Mouse (Mus musculus): ENCODE data around the gene Mcub. TPM values are rescaled to one million over a fixed set of nuclear protein-coding genes. Genes with fewer than 3 reads are reported as not detected.

Gene Mcub
- polyA plus RNA-seq (2015; fragmentation: Nextera tagmentation; extraction: Ambion mirVana): 5.7 and 6.5 TPM in 2 replicates

DNA sequence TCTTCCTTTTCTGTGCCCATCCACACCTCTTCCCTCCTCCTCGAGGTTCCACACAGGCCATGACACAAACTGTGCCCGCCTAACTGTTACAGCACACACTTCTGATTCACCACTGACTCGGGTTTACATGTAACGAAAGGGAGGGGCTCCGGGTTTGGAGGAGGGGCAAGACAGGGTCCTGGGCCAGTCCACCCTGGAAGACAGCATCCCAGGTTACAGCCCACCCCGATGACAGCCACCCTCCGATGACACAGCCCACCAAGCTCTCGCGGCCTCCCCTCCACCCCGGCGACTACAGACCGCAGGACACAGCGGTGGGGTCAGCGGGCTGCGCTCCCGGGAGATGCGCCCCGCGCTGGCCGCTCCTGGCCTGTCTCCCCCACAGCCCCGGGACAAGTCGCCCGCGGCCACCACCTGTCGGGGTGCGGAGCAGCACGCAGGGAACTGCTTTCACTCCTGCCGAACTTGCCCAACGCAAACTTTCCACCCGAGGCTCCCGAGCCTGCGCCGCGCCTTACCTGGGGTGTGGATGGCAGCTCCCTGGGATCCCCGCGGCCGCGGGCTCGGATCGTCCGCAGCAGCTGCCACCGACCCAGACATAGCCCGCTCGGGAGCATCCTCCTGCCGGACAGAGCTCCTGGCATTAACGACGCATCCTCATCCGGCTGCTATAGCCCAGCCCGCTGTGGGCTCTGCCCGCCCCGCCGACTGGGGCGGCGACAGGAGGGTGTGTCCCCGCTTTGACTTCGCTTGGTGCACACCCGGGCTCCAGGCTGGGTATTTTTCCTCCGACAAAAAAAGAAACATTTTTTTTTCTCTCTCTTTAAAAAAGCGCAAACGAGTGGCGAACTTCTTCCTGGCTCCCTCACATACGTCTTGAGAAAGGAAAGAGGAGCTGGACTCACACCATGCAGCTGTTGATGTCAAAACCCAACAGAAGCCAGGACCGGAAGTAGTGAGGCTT is at the start of gene Mcub:
Gene Mcub (minus strand): TSS at position 775 of the 964 bp plus-strand sequence.
- ATAC-seq: peak; percentile 68
- Histone ChIP-seq H3K27ac (ENCODE audit: low read depth, low read length) (no peak within 1 kb of the TSS; the same call in 1 of the 2 replicates), H3K4me2 (ENCODE audit: low read length) (peak within 1 kb of the TSS; percentile 87), H3K9me3 (ENCODE audit: control insufficient read depth, low read length) (no peaks in the 10 kb centered on the region), H3K9ac (ENCODE audit: low read depth, low read length) (peak within 1 kb of the TSS; percentile 56), H3K4me1 (ENCODE audit: control insufficient read depth, insufficient read depth, low read depth, low read length) (peaks cover 16% of the 10 kb centered on the region), H3K27me3 (replicated peaks; ENCODE audit: control insufficient read depth, insufficient read depth, low read length) (peaks cover 4% of the 10 kb centered on the region; the same call in 1 of the 2 replicates), H3K36me3 (ENCODE audit: control insufficient read depth, insufficient read depth, low read length) (no peaks in the 10 kb centered on the region), H3K4me3 (ENCODE audit: low read length) (peak within 1 kb of the TSS; percentile 60)
- under 1% methylated on average over 62 of the region's 63 CpGs for WGBS

DNA sequence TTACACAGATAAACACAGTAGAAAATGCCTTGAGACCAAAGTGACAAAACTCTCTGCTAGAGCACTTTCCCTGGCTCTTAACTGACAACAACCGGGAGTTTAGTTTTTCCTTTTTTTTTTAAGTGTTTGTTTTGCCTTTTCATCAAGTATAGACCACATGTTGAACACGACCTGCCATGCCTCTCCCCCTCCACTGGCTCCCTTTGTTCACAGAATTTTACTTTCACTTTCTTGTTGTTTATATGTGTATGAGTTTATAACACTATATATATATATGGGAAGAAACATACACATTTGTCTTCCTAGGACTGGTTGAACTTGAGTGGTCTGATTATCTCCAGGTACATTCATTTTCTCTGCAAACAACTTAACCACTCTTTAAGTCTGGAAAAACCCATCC is 42.9 kb upstream of the Mcub start:
- Histone ChIP-seq H3K9me3 (ENCODE audit: control insufficient read depth, low read length) (no peaks in the 10 kb centered on the region), H3K27ac (ENCODE audit: low read depth, low read length) (no peak overlapping the region), H3K9ac (ENCODE audit: low read depth, low read length) (no peak overlapping the region), H3K4me2 (ENCODE audit: low read length) (no peak overlapping the region), H3K36me3 (ENCODE audit: control insufficient read depth, insufficient read depth, low read length) (peaks cover 11% of the 10 kb centered on the region; the same call in 1 of the 2 replicates), H3K4me3 (ENCODE audit: low read length) (no peak overlapping the region), H3K4me1 (ENCODE audit: control insufficient read depth, insufficient read depth, low read depth, low read length) (no peaks in the 10 kb centered on the region), H3K27me3 (replicated peaks; ENCODE audit: control insufficient read depth, insufficient read depth, low read length) (no peaks in the 10 kb centered on the region)
- no peak for ATAC-seq
- WGBS: 82% methylated on average over 2 of the region's 2 CpGs

DNA sequence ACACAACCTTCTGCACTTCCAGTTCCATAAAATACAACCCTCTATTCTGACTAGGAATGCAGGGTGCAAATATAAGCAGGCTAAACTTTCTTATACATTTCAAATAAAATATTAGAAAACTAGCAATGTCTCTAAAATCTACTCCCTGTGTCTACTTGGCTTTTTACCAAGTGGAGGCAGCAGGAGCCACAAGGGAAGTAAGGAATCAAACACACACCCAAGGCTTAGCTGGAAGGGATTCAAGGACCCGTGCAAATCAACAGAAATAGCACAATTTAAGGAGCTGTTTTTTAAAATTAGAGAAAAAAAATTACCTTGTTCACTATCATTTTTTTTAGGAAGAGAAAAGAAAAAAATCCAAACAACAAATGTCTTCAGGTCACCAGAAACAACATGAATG is 41.2 kb upstream of the Mcub start:
- H3K36me3 ChIP-seq (ENCODE audit: control insufficient read depth, insufficient read depth, low read length): peaks cover 13% of the 10 kb centered on the region
- H3K4me1 ChIP-seq (ENCODE audit: control insufficient read depth, insufficient read depth, low read depth, low read length): no peaks in the 10 kb centered on the region
- no peak overlapping the region for H3K27ac ChIP-seq (ENCODE audit: low read depth, low read length)
- H3K4me3 ChIP-seq (ENCODE audit: low read length): no peak overlapping the region
- H3K27me3 ChIP-seq (replicated peaks; ENCODE audit: control insufficient read depth, insufficient read depth, low read length): no peaks in the 10 kb centered on the region
- H3K9me3 ChIP-seq (ENCODE audit: control insufficient read depth, low read length): no peaks in the 10 kb centered on the region
- 63% methylated on average over 1 of the region's 1 CpGs for WGBS
- H3K4me2 ChIP-seq (ENCODE audit: low read length): no peak overlapping the region
- ATAC-seq: no peak
- H3K9ac ChIP-seq (ENCODE audit: low read depth, low read length): no peak overlapping the region

DNA sequence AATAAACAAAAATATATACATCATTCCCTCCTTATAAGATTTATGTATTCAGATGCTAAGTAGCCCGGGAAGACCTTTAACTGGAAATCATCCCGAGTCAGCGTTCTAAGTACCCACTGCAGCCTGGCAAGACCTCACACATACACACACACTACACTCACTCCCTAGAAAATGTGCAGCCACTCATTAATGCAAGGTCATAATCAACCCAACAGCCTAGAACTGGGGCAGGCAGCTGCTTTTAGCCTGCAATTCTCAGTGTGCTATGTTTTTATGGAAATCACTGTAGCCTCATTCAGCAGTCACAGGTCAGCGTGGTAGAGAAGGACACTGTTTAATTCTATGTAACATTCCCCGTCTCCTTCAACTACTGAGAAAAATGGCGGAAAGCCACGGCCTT is 36.1 kb upstream of the Mcub start:
- Histone ChIP-seq H3K27me3 (replicated peaks; ENCODE audit: control insufficient read depth, insufficient read depth, low read length) (no peaks in the 10 kb centered on the region), H3K27ac (ENCODE audit: low read depth, low read length) (no peak overlapping the region), H3K36me3 (ENCODE audit: control insufficient read depth, insufficient read depth, low read length) (peaks cover 34% of the 10 kb centered on the region), H3K9ac (ENCODE audit: low read depth, low read length) (no peak overlapping the region), H3K4me2 (ENCODE audit: low read length) (no peak overlapping the region), H3K4me1 (ENCODE audit: control insufficient read depth, insufficient read depth, low read depth, low read length) (no peaks in the 10 kb centered on the region), H3K4me3 (ENCODE audit: low read length) (no peak overlapping the region), H3K9me3 (ENCODE audit: control insufficient read depth, low read length) (no peaks in the 10 kb centered on the region)
- ATAC-seq: no peak
- WGBS: 95% methylated on average over 7 of the region's 7 CpGs

DNA sequence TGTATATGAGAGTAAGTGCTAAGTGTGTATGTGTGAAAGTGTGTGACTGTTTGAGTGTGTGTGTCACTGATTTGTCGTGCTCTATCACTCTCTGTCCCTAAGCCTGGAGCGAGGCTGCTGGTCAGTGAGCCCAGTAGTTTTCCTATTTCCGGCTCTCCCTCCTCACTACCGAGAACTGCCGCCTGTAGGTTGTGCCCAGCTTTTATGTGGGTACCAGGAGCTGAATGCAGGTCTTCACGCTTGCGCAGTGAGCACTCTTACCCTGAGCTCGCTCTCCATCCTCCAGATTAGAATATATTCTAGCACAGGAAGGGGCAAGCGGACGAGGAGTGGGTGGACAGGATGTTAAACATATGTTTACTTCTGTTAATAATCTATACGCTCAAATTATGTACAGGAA is 30.9 kb upstream of the Mcub start:
- Histone ChIP-seq H3K27ac (ENCODE audit: low read depth, low read length) (no peak overlapping the region), H3K9ac (ENCODE audit: low read depth, low read length) (no peak overlapping the region), H3K9me3 (ENCODE audit: control insufficient read depth, low read length) (no peaks in the 10 kb centered on the region), H3K4me3 (ENCODE audit: low read length) (no peak overlapping the region), H3K4me1 (ENCODE audit: control insufficient read depth, insufficient read depth, low read depth, low read length) (no peaks in the 10 kb centered on the region), H3K36me3 (ENCODE audit: control insufficient read depth, insufficient read depth, low read length) (peaks cover 41% of the 10 kb centered on the region), H3K27me3 (replicated peaks; ENCODE audit: control insufficient read depth, insufficient read depth, low read length) (no peaks in the 10 kb centered on the region), H3K4me2 (ENCODE audit: low read length) (no peak overlapping the region)
- 94% methylated on average over 11 of the region's 11 CpGs for WGBS
- no peak for ATAC-seq

DNA sequence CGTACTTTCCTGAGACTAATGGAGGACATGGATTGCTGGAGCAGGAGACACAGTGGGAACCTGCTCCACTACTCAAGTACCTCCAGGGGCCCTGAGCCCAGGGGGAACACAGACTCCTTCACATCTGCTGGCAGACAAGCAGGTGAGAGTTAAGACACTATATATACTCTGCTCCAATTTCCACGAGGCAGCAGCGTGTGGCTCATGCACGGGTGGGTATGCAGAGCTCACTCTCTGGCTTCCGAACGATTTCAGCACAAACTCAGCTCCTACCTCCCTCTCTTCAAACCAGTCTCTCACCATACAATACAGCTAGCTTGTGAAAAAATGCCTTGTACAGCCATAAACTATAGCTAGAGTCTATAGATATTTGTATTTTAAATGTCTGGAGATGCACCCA is 28.5 kb upstream of the Mcub start:
- Histone ChIP-seq H3K27me3 (replicated peaks; ENCODE audit: control insufficient read depth, insufficient read depth, low read length) (no peaks in the 10 kb centered on the region), H3K9ac (ENCODE audit: low read depth, low read length) (no peak overlapping the region), H3K9me3 (ENCODE audit: control insufficient read depth, low read length) (no peaks in the 10 kb centered on the region), H3K4me1 (ENCODE audit: control insufficient read depth, insufficient read depth, low read depth, low read length) (no peaks in the 10 kb centered on the region), H3K27ac (ENCODE audit: low read depth, low read length) (no peak overlapping the region), H3K36me3 (ENCODE audit: control insufficient read depth, insufficient read depth, low read length) (peaks cover 46% of the 10 kb centered on the region), H3K4me3 (ENCODE audit: low read length) (no peak overlapping the region), H3K4me2 (ENCODE audit: low read length) (no peak overlapping the region)
- 95% methylated on average over 6 of the region's 6 CpGs for WGBS
- ATAC-seq: no peak

DNA sequence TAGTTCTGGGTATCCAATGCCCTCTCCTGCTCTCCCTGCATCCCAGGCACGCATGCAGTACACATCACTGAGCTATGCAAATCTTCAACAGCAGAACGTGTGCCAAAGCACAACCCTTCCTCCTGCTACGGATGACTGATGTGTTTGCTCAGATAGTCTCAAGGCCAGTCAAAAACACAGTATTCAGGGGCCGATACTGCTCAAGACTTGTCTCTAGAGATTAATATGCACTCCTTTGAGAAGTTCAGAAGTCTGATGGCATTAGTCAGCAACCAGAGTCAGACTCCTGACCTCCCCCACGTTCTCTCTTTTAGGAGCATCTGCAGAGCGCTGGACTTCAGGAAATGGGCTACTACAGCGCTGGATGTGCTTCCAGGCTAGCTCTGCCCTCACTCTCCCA is 28.0 kb upstream of the Mcub start:
- no peak overlapping the region for H3K4me3 ChIP-seq (ENCODE audit: low read length)
- H3K4me2 ChIP-seq (ENCODE audit: low read length): no peak overlapping the region
- no peaks in the 10 kb centered on the region for H3K4me1 ChIP-seq (ENCODE audit: control insufficient read depth, insufficient read depth, low read depth, low read length)
- no peak overlapping the region for H3K27ac ChIP-seq (ENCODE audit: low read depth, low read length)
- no peak overlapping the region for H3K9ac ChIP-seq (ENCODE audit: low read depth, low read length)
- no peak for ATAC-seq
- WGBS: 83% methylated on average over 7 of the region's 7 CpGs
- H3K36me3 ChIP-seq (ENCODE audit: control insufficient read depth, insufficient read depth, low read length): peaks cover 48% of the 10 kb centered on the region
- H3K9me3 ChIP-seq (ENCODE audit: control insufficient read depth, low read length): no peaks in the 10 kb centered on the region
- no peaks in the 10 kb centered on the region for H3K27me3 ChIP-seq (replicated peaks; ENCODE audit: control insufficient read depth, insufficient read depth, low read length)

DNA sequence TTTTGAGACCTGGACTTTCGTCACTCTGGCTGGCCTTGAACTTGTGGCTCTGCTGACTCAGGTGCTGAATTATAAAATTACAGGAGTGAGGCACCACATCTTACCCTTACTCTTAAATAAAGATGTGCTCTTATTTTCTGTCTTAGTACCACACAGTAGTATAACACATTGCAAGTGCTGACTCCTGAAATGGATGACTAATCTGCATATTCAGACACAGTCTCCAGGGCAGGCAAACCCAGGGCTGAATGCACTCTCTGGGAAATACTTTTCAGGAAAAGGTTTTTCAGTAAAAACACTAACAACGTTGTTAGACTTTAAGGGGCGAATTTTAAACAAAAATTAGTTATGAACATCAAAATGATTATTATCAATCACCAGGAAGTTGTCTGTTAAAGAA is 27.3 kb upstream of the Mcub start:
- H3K4me1 ChIP-seq (ENCODE audit: control insufficient read depth, insufficient read depth, low read depth, low read length): no peaks in the 10 kb centered on the region
- no peaks in the 10 kb centered on the region for H3K27me3 ChIP-seq (replicated peaks; ENCODE audit: control insufficient read depth, insufficient read depth, low read length)
- H3K36me3 ChIP-seq (ENCODE audit: control insufficient read depth, insufficient read depth, low read length): peaks cover 49% of the 10 kb centered on the region
- no peak overlapping the region for H3K4me3 ChIP-seq (ENCODE audit: low read length)
- no peak overlapping the region for H3K27ac ChIP-seq (ENCODE audit: low read depth, low read length)
- H3K9ac ChIP-seq (ENCODE audit: low read depth, low read length): no peak overlapping the region
- no peak for ATAC-seq
- 91% methylated on average over 3 of the region's 3 CpGs for WGBS
- no peaks in the 10 kb centered on the region for H3K9me3 ChIP-seq (ENCODE audit: control insufficient read depth, low read length)
- no peak overlapping the region for H3K4me2 ChIP-seq (ENCODE audit: low read length)

DNA sequence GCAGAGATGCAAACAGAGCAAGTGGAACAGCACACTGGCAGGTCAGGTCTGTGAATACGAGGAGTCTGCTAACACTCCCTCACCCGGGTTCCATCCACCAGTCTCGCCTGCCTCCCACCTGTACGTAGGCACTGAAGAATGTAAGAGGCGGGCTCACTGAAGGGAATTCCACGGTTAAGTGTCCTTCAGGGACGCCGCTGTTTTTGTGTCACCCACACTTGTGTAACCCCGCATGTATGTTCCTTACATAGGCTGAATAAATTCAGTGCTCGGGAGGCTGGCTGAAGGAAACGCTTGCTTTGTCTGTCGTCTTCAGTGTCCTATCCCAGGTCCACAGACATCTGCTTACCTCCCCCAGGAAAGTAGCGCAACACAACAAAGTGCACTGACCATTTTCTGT is 17.3 kb upstream of the Mcub start:
- H3K27me3 ChIP-seq (replicated peaks; ENCODE audit: control insufficient read depth, insufficient read depth, low read length): no peaks in the 10 kb centered on the region
- no peak overlapping the region for H3K4me2 ChIP-seq (ENCODE audit: low read length)
- no peak for ATAC-seq
- H3K9ac ChIP-seq (ENCODE audit: low read depth, low read length): no peak overlapping the region
- no peaks in the 10 kb centered on the region for H3K9me3 ChIP-seq (ENCODE audit: control insufficient read depth, low read length)
- no peak overlapping the region for H3K4me3 ChIP-seq (ENCODE audit: low read length)
- no peak overlapping the region for H3K27ac ChIP-seq (ENCODE audit: low read depth, low read length)
- H3K4me1 ChIP-seq (ENCODE audit: control insufficient read depth, insufficient read depth, low read depth, low read length): no peaks in the 10 kb centered on the region
- peaks cover 47% of the 10 kb centered on the region for H3K36me3 ChIP-seq (ENCODE audit: control insufficient read depth, insufficient read depth, low read length)
- 92% methylated on average over 13 of the region's 13 CpGs for WGBS
